Mouse (Mus musculus) cerebellum, adult 11 months (tissue): ENCODE data around the gene Vmn1r62.
"Not testable (repeated sequence)": the region's sequence is repeated elsewhere in the genome, so short reads cannot be mapped to it uniquely, and the experiment has no call there.

Experiments
- DNase-seq: peaks from one replicate; pipeline ENCODE4 v3.0.0; 2022

Vmn1r62 gene

DNA sequence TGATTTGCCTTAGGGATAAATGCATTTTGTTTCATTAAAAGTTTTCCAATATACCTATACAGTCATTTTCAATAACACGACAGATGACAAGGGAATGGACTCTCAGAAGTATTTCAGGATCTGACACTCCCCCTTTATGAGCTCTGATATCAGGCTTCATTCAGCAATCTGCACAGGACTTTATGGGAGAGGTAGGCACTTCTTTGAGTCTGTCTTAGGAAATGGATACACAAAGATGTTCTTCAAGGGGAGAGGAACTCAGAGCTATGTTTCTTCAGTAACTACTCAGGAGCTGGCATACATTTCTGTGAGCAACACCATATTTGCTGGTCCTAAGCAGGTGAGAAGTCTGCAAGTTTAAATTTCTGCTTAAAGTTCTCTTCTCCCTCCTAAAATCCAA is at the start of gene Vmn1r62:
TSS of gene Vmn1r62 (plus strand) at position 301 of the 400 bp plus-strand sequence.
- not testable (repeated sequence) for DNase-seq
